Mouse (Mus musculus) MEL (cell line): ENCODE measurements around the gene Crkl. TPM values are rescaled to one million over a fixed set of nuclear protein-coding genes. Genes with fewer than 3 reads are reported as not detected.

ENCODE experiments used
- DNase-seq: peaks from one replicate; pipeline ENCODE4 v3.0.0; 2011; ENCODE audit warnings: low read depth, low spot score
- H3K27ac ChIP-seq: 2 replicates; pipeline ENCODE4 v1.5.1; 2012; ENCODE audit warnings: low read depth, mild to moderate bottlenecking, control low read depth, low read length, moderate library complexity; ENCODE audit not compliant: control insufficient read depth
- H3K27me3 ChIP-seq, 2 experiments: fragments of 150-350 bp in 1 of 2; sonication (generic) in 1 of 2; 2 replicates each; pipeline ENCODE4 v1.6.1; 2012; ENCODE audit warnings: low read length in 2 of 2, mild to moderate bottlenecking in 2 of 2, improper control_type of control experiment in 1 of 2, moderate library complexity in 1 of 2; ENCODE audit not compliant: insufficient read depth in 2 of 2, control insufficient read depth in 1 of 2
- H3K36me3 ChIP-seq, 2 experiments: 2 replicates each; pipeline ENCODE4 v1.6.1; 2012 to 2014; ENCODE audit warnings: low read length in 2 of 2, improper control_type of control experiment in 1 of 2, inconsistent platforms in 1 of 2, mild to moderate bottlenecking in 1 of 2; ENCODE audit not compliant: insufficient read depth in 2 of 2, control insufficient read depth in 1 of 2
- H3K4me1 ChIP-seq, 2 experiments: fragments of 150-350 bp in 1 of 2; sonication (generic) in 1 of 2; 2 replicates each; pipeline ENCODE4 v1.6.1; 2012; ENCODE audit warnings: low read length in 2 of 2, improper control_type of control experiment in 1 of 2, mild to moderate bottlenecking in 1 of 2; ENCODE audit not compliant: insufficient read depth in 2 of 2, control insufficient read depth in 1 of 2
- H3K4me3 ChIP-seq, 2 experiments: fragments of 150-350 bp in 1 of 2; sonication (generic) in 1 of 2; 2 replicates each; pipeline ENCODE4 v1.5.1; 2012; ENCODE audit warnings: low read depth in 2 of 2, low read length in 2 of 2, mild to moderate bottlenecking in 2 of 2, moderate library complexity in 2 of 2, control low read depth in 1 of 2, improper control_type of control experiment in 1 of 2; ENCODE audit not compliant: control insufficient read depth in 1 of 2, insufficient read depth in 1 of 2
- H3K79me2 ChIP-seq: 2 replicates; pipeline ENCODE4 v1.6.1; 2012; ENCODE audit warnings: mild to moderate bottlenecking, low read length, moderate library complexity; ENCODE audit not compliant: control insufficient read depth, poor library complexity, insufficient read depth
- H3K9ac ChIP-seq: 2 replicates; pipeline ENCODE4 v1.6.1; 2012; ENCODE audit warnings: low read depth, mild to moderate bottlenecking, control low read depth, low read length, moderate library complexity; ENCODE audit not compliant: control insufficient read depth, poor library complexity, severe bottlenecking
- H3K9me3 ChIP-seq: fragments of 150-350 bp; sonication (generic); replicated peaks from 2 replicates; pipeline ENCODE4 v1.6.1; 2012; ENCODE audit warnings: mild to moderate bottlenecking, low read length, improper control_type of control experiment, moderate library complexity; ENCODE audit not compliant: insufficient read depth
- BHLHE40 ChIP-seq: IDR thresholded peaks from 2 replicates; pipeline ENCODE4 v1.6.1; 2012; ENCODE audit warnings: low read depth, mild to moderate bottlenecking, inconsistent platforms, low read length, improper control_type of control experiment, borderline replicate concordance
- CHD1 ChIP-seq: IDR thresholded peaks from 2 replicates; pipeline ENCODE4 v1.6.1; 2012; ENCODE audit warnings: low read depth, mild to moderate bottlenecking, inconsistent platforms, low read length, improper control_type of control experiment
- CHD2 ChIP-seq: IDR thresholded peaks from 2 replicates; pipeline ENCODE4 v1.6.1; 2011; ENCODE audit warnings: low read length, improper control_type of control experiment
- CTCF ChIP-seq, 3 experiments: IDR thresholded peaks in 2 of 3; conservative IDR thresholded peaks in 1 of 3; 2 replicates each; pipeline ENCODE4 v1.5.1; 2011 to 2012; ENCODE audit warnings: low read length in 3 of 3, low read depth in 2 of 3, mild to moderate bottlenecking in 2 of 3, improper control_type of control experiment in 1 of 3, inconsistent platforms in 1 of 3, mixed read lengths in 1 of 3, moderate library complexity in 1 of 3; ENCODE audit not compliant: control insufficient read depth in 1 of 3, insufficient read depth in 1 of 3, poor library complexity in 1 of 3, severe bottlenecking in 1 of 3
- E2F4 ChIP-seq: IDR thresholded peaks from 2 replicates; pipeline ENCODE4 v1.6.1; 2011; ENCODE audit warnings: low read depth, low read length, improper control_type of control experiment, borderline replicate concordance
- EP300 ChIP-seq, 2 experiments: IDR thresholded peaks; 2 replicates each; pipeline ENCODE4 v1.6.1; 2011; ENCODE audit warnings: improper control_type of control experiment in 2 of 2, low read length in 2 of 2, low read depth in 1 of 2, mild to moderate bottlenecking in 1 of 2
- ETS1 ChIP-seq: IDR thresholded peaks from 2 replicates; pipeline ENCODE4 v1.6.1; 2012; ENCODE audit warnings: low read depth, mild to moderate bottlenecking, inconsistent platforms, low read length, improper control_type of control experiment, moderate library complexity
- GATA1 ChIP-seq: IDR thresholded peaks from 2 replicates; pipeline ENCODE4 v1.6.1; 2011; ENCODE audit warnings: low read depth, low read length, improper control_type of control experiment
- HCFC1 ChIP-seq: IDR thresholded peaks from 2 replicates; pipeline ENCODE4 v1.6.1; 2012; ENCODE audit warnings: low read depth, mild to moderate bottlenecking, inconsistent platforms, low read length, improper control_type of control experiment, moderate library complexity
- JUND ChIP-seq: IDR thresholded peaks from 2 replicates; pipeline ENCODE4 v1.6.1; 2011; ENCODE audit warnings: low read depth, mild to moderate bottlenecking, improper control_type of control experiment, low read length
- KAT2A ChIP-seq: conservative IDR thresholded peaks from 2 replicates; pipeline ENCODE4 v1.6.1; 2012; ENCODE audit warnings: low read depth, low read length, improper control_type of control experiment, inconsistent platforms
- MYC ChIP-seq: IDR thresholded peaks from 2 replicates; pipeline ENCODE4 v1.6.1; 2011; ENCODE audit warnings: low read depth, mild to moderate bottlenecking, low read length, improper control_type of control experiment, moderate library complexity
- NELFE ChIP-seq: IDR thresholded peaks from 2 replicates; pipeline ENCODE4 v1.6.1; 2011; ENCODE audit warnings: low read depth, low read length, improper control_type of control experiment
- POLR2A ChIP-seq, 2 experiments: IDR thresholded peaks; 2 replicates each; pipeline ENCODE4 v1.6.1; 2011 to 2012; ENCODE audit warnings: low read length in 2 of 2, mild to moderate bottlenecking in 2 of 2, control low read depth in 1 of 2, improper control_type of control experiment in 1 of 2, low read depth in 1 of 2, moderate library complexity in 1 of 2; ENCODE audit not compliant: control insufficient read depth in 1 of 2, insufficient read depth in 1 of 2, poor library complexity in 1 of 2
- POLR2AphosphoS2 ChIP-seq: IDR thresholded peaks from 2 replicates; pipeline ENCODE4 v1.6.1; 2011; ENCODE audit warnings: low read length, improper control_type of control experiment
- POLR2AphosphoS5 ChIP-seq: IDR thresholded peaks from 2 replicates; pipeline ENCODE4 v1.6.1; 2012; ENCODE audit warnings: low read depth, borderline replicate concordance, mild to moderate bottlenecking, inconsistent platforms, low read length, moderate library complexity, mixed read lengths
- RAD21 ChIP-seq: IDR thresholded peaks from 2 replicates; pipeline ENCODE4 v1.6.1; 2011; ENCODE audit warnings: mild to moderate bottlenecking, low read depth, low read length, improper control_type of control experiment
- RCOR1 ChIP-seq: IDR thresholded peaks from 2 replicates; pipeline ENCODE4 v1.6.1; 2012; ENCODE audit warnings: low read depth, mild to moderate bottlenecking, inconsistent platforms, low read length, improper control_type of control experiment
- SIN3A ChIP-seq: IDR thresholded peaks from 2 replicates; pipeline ENCODE4 v1.6.1; 2012; ENCODE audit warnings: low read length, improper control_type of control experiment, inconsistent platforms
- SMC3 ChIP-seq: IDR thresholded peaks from 2 replicates; pipeline ENCODE4 v1.6.1; 2011; ENCODE audit warnings: low read depth, low read length, improper control_type of control experiment
- TAL1 ChIP-seq: IDR thresholded peaks from 2 replicates; pipeline ENCODE4 v1.6.1; 2012; ENCODE audit warnings: mild to moderate bottlenecking, inconsistent platforms, low read length, moderate library complexity, mixed read lengths
- UBTF ChIP-seq: IDR thresholded peaks from 2 replicates; pipeline ENCODE4 v1.6.1; 2012; ENCODE audit warnings: low read depth, mild to moderate bottlenecking, inconsistent platforms, low read length, improper control_type of control experiment, moderate library complexity, borderline replicate concordance; ENCODE audit not compliant: insufficient read depth
- USF1 ChIP-seq: IDR thresholded peaks from 2 replicates; pipeline ENCODE4 v1.6.1; 2014; ENCODE audit warnings: low read depth, mild to moderate bottlenecking, inconsistent platforms, low read length, improper control_type of control experiment, moderate library complexity
- USF2 ChIP-seq, 2 experiments: IDR thresholded peaks; 2 replicates each; pipeline ENCODE4 v1.6.1; 2011 to 2012; ENCODE audit warnings: improper control_type of control experiment in 2 of 2, low read length in 2 of 2, borderline replicate concordance in 1 of 2, inconsistent platforms in 1 of 2, low read depth in 1 of 2, mild to moderate bottlenecking in 1 of 2; ENCODE audit not compliant: insufficient read depth in 1 of 2
- ZC3H11A ChIP-seq: IDR thresholded peaks from 2 replicates; pipeline ENCODE4 v1.6.1; 2012; ENCODE audit warnings: low read depth, mild to moderate bottlenecking, inconsistent platforms, low read length, improper control_type of control experiment
- ZKSCAN1 ChIP-seq: IDR thresholded peaks from 2 replicates; pipeline ENCODE4 v1.6.1; 2012; ENCODE audit warnings: low read depth, mild to moderate bottlenecking, inconsistent platforms, low read length, improper control_type of control experiment, moderate library complexity
- polyA plus RNA-seq, 2 experiments: library from polyadenylated mRNA; stranded (reverse) in 1 of 2; unstranded in 1 of 2; fragments of >175 nt in 1 of 2; fragments of >200 nt in 1 of 2; gene quantifications; 2 replicates each; pipeline versions ENCODE4 v1.2.1 to v1.2.4; 2012; ENCODE audit warnings: low replicate concordance in 2 of 2, low read depth in 1 of 2; ENCODE audit not compliant: insufficient read length in 2 of 2, insufficient read depth in 1 of 2, missing spikeins in 1 of 2
- total RNA-seq: library from RNA; depleted of rRNA; stranded (reverse); fragments of 300-350 nt; gene quantifications from 2 replicates; pipeline ENCODE4 v1.2.3, GENCODE M21; 2012

Gene Crkl
- total and polyA plus RNA-seq, 3 experiments, result 14.9 to 146 (median 34.6) TPM

GRCm38 (mm10) chr16:17410209-17410608 lies 41.6 kb upstream of the Crkl start:
- Histone ChIP-seq H3K27ac (no peak overlapping the region), H3K36me3 (peaks cover 0 to 6% of the 10 kb centered on the region in 2 experiments; a peak in 2 of 4 replicates), H3K9me3 (no peaks in the 10 kb centered on the region)
- TF ChIP-seq USF1 (no peak; the same call in 1 of the 2 replicates), BHLHE40 (no peak), POLR2AphosphoS2 (no peak), TAL1 (no peak), NELFE (no peak), SMC3 (no peak), CHD1 (no peak), HCFC1 (no peak), ETS1 (no peak), RAD21 (no peak), RCOR1 (no peak), UBTF (no peak), E2F4 (no peak), USF2 (IDR thresholded peaks at IDR 0.05; ENCODE audit: borderline replicate concordance in 1 of 2, insufficient read depth in 1 of 2, low read depth in 1 of 2, low read length in 2 of 2) (no peak), ZC3H11A (no peak), CHD2 (no peak)
- TF ChIP-seq, all 39 proteins: peak for 0
- no peak for DNase-seq
- Histone ChIP-seq H3K9ac (no peak overlapping the region), H3K79me2 (peaks cover 11% of the 10 kb centered on the region), H3K27me3 (no peaks in the 10 kb centered on the region), H3K4me1 (peaks cover 0 to 2% of the 10 kb centered on the region in 2 experiments; a peak in 1 of 4 replicates), H3K4me3 (no peak overlapping the region)

- Histone ChIP-seq H3K4me3 (no peak overlapping the region), H3K27me3 (no peaks in the 10 kb centered on the region), H3K36me3 (peaks cover 0 to 6% of the 10 kb centered on the region in 2 experiments; a peak in 2 of 4 replicates), H3K27ac (no peak overlapping the region), H3K79me2 (no peaks in the 10 kb centered on the region), H3K9me3 (no peaks in the 10 kb centered on the region), H3K4me1 (no peaks in the 10 kb centered on the region), H3K9ac (no peak overlapping the region)
- DNase-seq, result no peak
- no peak for TF ChIP-seq CHD1
- no peak for TF ChIP-seq SIN3A
- no peak for TF ChIP-seq MYC
- TF ChIP-seq POLR2A (IDR thresholded peaks at IDR 0.05; ENCODE audit: control insufficient read depth in 1 of 2, insufficient read depth in 1 of 2, low read depth in 1 of 2, low read length in 2 of 2, poor library complexity in 1 of 2), result no peak
- no peak for TF ChIP-seq JUND
- TF ChIP-seq ZKSCAN1, result no peak
- TF ChIP-seq HCFC1, result no peak
- no peak for TF ChIP-seq CTCF (IDR thresholded peaks at IDR 0.05 in 2 of 3, conservative IDR thresholded peaks at IDR 0.05 in 1 of 3; ENCODE audit: control insufficient read depth in 1 of 3, insufficient read depth in 1 of 3, low read depth in 2 of 3, low read length in 3 of 3, poor library complexity in 1 of 3, severe bottlenecking in 1 of 3)
- no peak for TF ChIP-seq BHLHE40
- TF ChIP-seq EP300 (IDR thresholded peaks at IDR 0.05; ENCODE audit: low read depth in 1 of 2, low read length in 2 of 2), result no peak
- no peak for TF ChIP-seq KAT2A
- no peak for TF ChIP-seq GATA1
- no peak for TF ChIP-seq POLR2AphosphoS5
- no peak for TF ChIP-seq SMC3
- TF ChIP-seq TAL1, result no peak
- no peak for TF ChIP-seq NELFE
These were observed 28.8 kb upstream of the Crkl start for GRCm38 (mm10) chr16:17423021-17423420.
